Mouse (Mus musculus): ENCODE measurements around the gene Zfp429. TPM values are rescaled to one million over a fixed set of nuclear protein-coding genes. Genes with fewer than 3 reads are reported as not detected.
"Not testable (repeated sequence)": the region's sequence is repeated elsewhere in the genome, so short reads cannot be mapped to it uniquely, and the experiment has no call there.

The Zfp429 gene
- total RNA-seq, 1 experiment = 4.3 TPM

DNA sequence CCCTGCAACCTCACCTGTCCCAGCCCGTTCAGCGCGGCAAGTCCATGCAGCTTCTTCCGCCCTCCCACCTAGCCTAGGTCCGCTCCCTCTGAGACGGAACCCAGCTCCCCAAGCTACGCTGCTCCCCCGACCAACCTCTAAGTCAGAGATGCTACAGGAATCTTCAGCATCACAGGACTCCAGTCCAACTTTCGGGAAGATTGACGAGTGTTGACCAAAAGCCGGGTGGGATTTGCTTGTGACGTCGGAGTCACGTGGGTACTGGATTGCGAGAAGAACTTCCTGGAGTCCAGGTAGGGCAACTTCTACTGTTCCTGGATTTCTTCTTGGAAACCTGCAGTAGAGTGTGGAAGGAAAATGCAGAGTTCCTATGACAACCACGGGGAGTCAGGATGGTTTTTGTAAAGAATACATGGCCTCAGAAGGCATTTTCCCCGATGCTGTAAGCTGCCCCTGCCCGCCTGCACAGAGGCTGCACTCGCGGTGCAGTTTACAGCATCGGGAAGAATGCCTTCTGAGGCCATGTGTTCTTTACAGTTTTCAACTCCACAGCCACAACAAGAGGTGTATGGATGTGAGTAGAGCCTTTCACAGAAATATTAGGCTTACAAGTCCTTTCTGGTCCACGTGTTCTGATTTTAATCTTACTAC, 21.7 kb upstream of the Zfp429 start, which contains the start of gene Zfp459:
TSS of gene Zfp459 (minus strand) at position 212 of the 651 bp plus-strand sequence.
- Histone ChIP-seq H3K36me3 (ENCODE audit: control insufficient read depth, insufficient read depth, low read length, poor library complexity, severe bottlenecking) (no peaks in the 10 kb centered on the region), H3K27ac (ENCODE audit: insufficient read depth, low read depth, low read length, poor library complexity, severe bottlenecking) (peak within 1 kb of the TSS; percentile 88), H3K9me3 (ENCODE audit: control insufficient read depth, insufficient read depth, low read depth, low read length) (no peaks in the 10 kb centered on the region), H3K4me3 (ENCODE audit: insufficient read depth in 1 of 2, low read depth in 1 of 2, low read length in 2 of 2, poor library complexity in 1 of 2, severe bottlenecking in 1 of 2) (peak within 1 kb of the TSS; percentile 79 to 95), H3K9ac (ENCODE audit: insufficient read depth, low read depth, low read length, poor library complexity, severe bottlenecking) (peak within 1 kb of the TSS; percentile 94), H3K4me1 (ENCODE audit: control insufficient read depth in 2 of 2, insufficient read depth in 2 of 2, low read length in 2 of 2, poor library complexity in 1 of 2) (peaks cover 7 to 9% of the 10 kb centered on the region in 2 experiments)
- DNase-seq (ENCODE audit: low read depth, low spot score) = no peak
- no peak for TF ChIP-seq CHD2 (IDR thresholded peaks at IDR 0.05; ENCODE audit: low read depth, low read length)
- TF ChIP-seq MAFK (IDR thresholded peaks at IDR 0.05; ENCODE audit: insufficient read depth, low read depth, low read length) = no peak
- TF ChIP-seq HCFC1 (IDR thresholded peaks at IDR 0.05; ENCODE audit: borderline replicate concordance, insufficient read depth, low read length) = no peak
- TF ChIP-seq ZNF384 (IDR thresholded peaks at IDR 0.05; ENCODE audit: low read depth, low read length) = no peak
- TF ChIP-seq ZC3H11A (IDR thresholded peaks at IDR 0.05; ENCODE audit: borderline replicate concordance, low read depth, low read length) = no peak
- in situ Hi-C loops (cut with MboI; ENCODE audit: low sequenced_read_pairs in 2 of 2, unreplicated experiment in 2 of 2) = no loop called here

GRCm38 (mm10) chr13:67420558-67421206, 21.1 kb upstream of the Zfp429 start:
- no peaks in the 10 kb centered on the region for H3K9me3 ChIP-seq (ENCODE audit: control insufficient read depth, insufficient read depth, low read depth, low read length)
- peaks cover 3% of the 10 kb centered on the region; the same call in 1 of the 2 replicates for H3K36me3 ChIP-seq (ENCODE audit: control insufficient read depth, insufficient read depth, low read length, poor library complexity, severe bottlenecking)
- H3K27ac ChIP-seq (ENCODE audit: insufficient read depth, low read depth, low read length, poor library complexity, severe bottlenecking) = peak overlapping the region; percentile 88
- no peak for DNase-seq (ENCODE audit: low read depth, low spot score)
- H3K9ac ChIP-seq (ENCODE audit: insufficient read depth, low read depth, low read length, poor library complexity, severe bottlenecking) = peak overlapping the region; percentile 94
- in situ Hi-C loops (cut with MboI; ENCODE audit: low sequenced_read_pairs in 2 of 2, unreplicated experiment in 2 of 2) = no loop called here
- peaks cover 8 to 9% of the 10 kb centered on the region in 2 experiments for H3K4me1 ChIP-seq (ENCODE audit: control insufficient read depth in 2 of 2, insufficient read depth in 2 of 2, low read length in 2 of 2, poor library complexity in 1 of 2)
- peak overlapping the region; percentile 79 to 95 for H3K4me3 ChIP-seq (ENCODE audit: insufficient read depth in 1 of 2, low read depth in 1 of 2, low read length in 2 of 2, poor library complexity in 1 of 2, severe bottlenecking in 1 of 2)
- no peak for TF ChIP-seq ZC3H11A (IDR thresholded peaks at IDR 0.05; ENCODE audit: borderline replicate concordance, low read depth, low read length)

DNA sequence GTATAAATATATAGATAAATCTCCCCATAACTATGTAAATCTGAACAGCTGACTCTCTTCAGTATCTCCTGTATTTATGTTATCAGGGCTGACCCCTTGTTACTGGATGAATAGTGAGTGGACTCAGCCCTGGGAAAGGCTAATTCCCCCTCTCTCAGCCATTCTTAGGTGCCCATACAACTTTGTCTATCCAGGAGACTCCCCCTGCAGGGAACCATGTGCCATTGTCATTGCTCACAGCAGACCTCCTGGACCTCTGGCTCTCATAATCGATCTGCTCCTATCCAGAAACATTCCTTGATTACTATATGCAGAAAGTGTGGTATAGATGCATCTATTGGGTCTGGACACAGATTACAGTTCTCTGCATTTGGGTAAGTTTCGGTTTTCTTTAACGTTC, 17.2 kb upstream of the Zfp429 start:
- H3K4me3 ChIP-seq (ENCODE audit: insufficient read depth in 1 of 2, low read depth in 1 of 2, low read length in 2 of 2, poor library complexity in 1 of 2, severe bottlenecking in 1 of 2) = 0 out of 4 replicates have a peak overlapping the region, but pooled peaks of 1 of the 2 experiments have one; percentile 5
- no peak overlapping the region; the same call in 1 of the 2 replicates for H3K27ac ChIP-seq (ENCODE audit: insufficient read depth, low read depth, low read length, poor library complexity, severe bottlenecking)
- no peaks in the 10 kb centered on the region for H3K9me3 ChIP-seq (ENCODE audit: control insufficient read depth, insufficient read depth, low read depth, low read length)
- in situ Hi-C loops (cut with MboI; ENCODE audit: low sequenced_read_pairs in 2 of 2, unreplicated experiment in 2 of 2) = no loop called here
- peaks cover 10% of the 10 kb centered on the region for H3K36me3 ChIP-seq (ENCODE audit: control insufficient read depth, insufficient read depth, low read length, poor library complexity, severe bottlenecking)
- no peak for DNase-seq (ENCODE audit: low read depth, low spot score)
- no peak overlapping the region for H3K9ac ChIP-seq (ENCODE audit: insufficient read depth, low read depth, low read length, poor library complexity, severe bottlenecking)
- TF ChIP-seq CHD2 (IDR thresholded peaks at IDR 0.05; ENCODE audit: low read depth, low read length) (no peak), MAFK (IDR thresholded peaks at IDR 0.05; ENCODE audit: insufficient read depth, low read depth, low read length) (no peak), ZNF384 (IDR thresholded peaks at IDR 0.05; ENCODE audit: low read depth, low read length) (no peak), ZC3H11A (IDR thresholded peaks at IDR 0.05; ENCODE audit: borderline replicate concordance, low read depth, low read length) (no peak), HCFC1 (IDR thresholded peaks at IDR 0.05; ENCODE audit: borderline replicate concordance, insufficient read depth, low read length) (no peak)
- peaks cover 2 to 4% of the 10 kb centered on the region in 2 experiments; a peak in 3 of 4 replicates for H3K4me1 ChIP-seq (ENCODE audit: control insufficient read depth in 2 of 2, insufficient read depth in 2 of 2, low read length in 2 of 2, poor library complexity in 1 of 2)

GRCm38 (mm10) chr13:67415759-67416158, 16.1 kb upstream of the Zfp429 start:
- Histone ChIP-seq H3K4me1 (ENCODE audit: control insufficient read depth in 2 of 2, insufficient read depth in 2 of 2, low read length in 2 of 2, poor library complexity in 1 of 2) (peaks cover 2 to 4% of the 10 kb centered on the region in 2 experiments; a peak in 3 of 4 replicates), H3K4me3 (ENCODE audit: insufficient read depth in 1 of 2, low read depth in 1 of 2, low read length in 2 of 2, poor library complexity in 1 of 2, severe bottlenecking in 1 of 2) (peak overlapping the region; percentile 4 to 47; a peak in 3 of 4 replicates), H3K36me3 (ENCODE audit: control insufficient read depth, insufficient read depth, low read length, poor library complexity, severe bottlenecking) (peaks cover 14% of the 10 kb centered on the region), H3K9me3 (ENCODE audit: control insufficient read depth, insufficient read depth, low read depth, low read length) (no peaks in the 10 kb centered on the region), H3K27ac (ENCODE audit: insufficient read depth, low read depth, low read length, poor library complexity, severe bottlenecking) (peak overlapping the region; percentile 90), H3K9ac (ENCODE audit: insufficient read depth, low read depth, low read length, poor library complexity, severe bottlenecking) (peak overlapping the region; percentile 64; the same call in 1 of the 2 replicates)
- TF ChIP-seq CHD2 (IDR thresholded peaks at IDR 0.05; ENCODE audit: low read depth, low read length) (no peak), HCFC1 (IDR thresholded peaks at IDR 0.05; ENCODE audit: borderline replicate concordance, insufficient read depth, low read length) (no peak), MAFK (IDR thresholded peaks at IDR 0.05; ENCODE audit: insufficient read depth, low read depth, low read length) (no peak), ZNF384 (IDR thresholded peaks at IDR 0.05; ENCODE audit: low read depth, low read length) (no peak), ZC3H11A (IDR thresholded peaks at IDR 0.05; ENCODE audit: borderline replicate concordance, low read depth, low read length) (no peak)
- no peak for DNase-seq (ENCODE audit: low read depth, low spot score)
- in situ Hi-C loops (cut with MboI; ENCODE audit: low sequenced_read_pairs in 2 of 2, unreplicated experiment in 2 of 2) = no loop called here

GRCm38 (mm10) chr13:67413634-67414033, 14.0 kb upstream of the Zfp429 start:
- H3K4me3 ChIP-seq (ENCODE audit: insufficient read depth in 1 of 2, low read depth in 1 of 2, low read length in 2 of 2, poor library complexity in 1 of 2, severe bottlenecking in 1 of 2); H3K4me1 ChIP-seq (ENCODE audit: control insufficient read depth in 2 of 2, insufficient read depth in 2 of 2, low read length in 2 of 2, poor library complexity in 1 of 2); H3K27ac ChIP-seq (ENCODE audit: insufficient read depth, low read depth, low read length, poor library complexity, severe bottlenecking); DNase-seq (ENCODE audit: low read depth, low spot score); in situ Hi-C loops (cut with MboI; ENCODE audit: low sequenced_read_pairs in 2 of 2, unreplicated experiment in 2 of 2); H3K9ac ChIP-seq (ENCODE audit: insufficient read depth, low read depth, low read length, poor library complexity, severe bottlenecking); H3K9me3 ChIP-seq (ENCODE audit: control insufficient read depth, insufficient read depth, low read depth, low read length): not testable (repeated sequence)
- H3K36me3 ChIP-seq (ENCODE audit: control insufficient read depth, insufficient read depth, low read length, poor library complexity, severe bottlenecking) = peaks cover 14% of the 10 kb centered on the region

DNA sequence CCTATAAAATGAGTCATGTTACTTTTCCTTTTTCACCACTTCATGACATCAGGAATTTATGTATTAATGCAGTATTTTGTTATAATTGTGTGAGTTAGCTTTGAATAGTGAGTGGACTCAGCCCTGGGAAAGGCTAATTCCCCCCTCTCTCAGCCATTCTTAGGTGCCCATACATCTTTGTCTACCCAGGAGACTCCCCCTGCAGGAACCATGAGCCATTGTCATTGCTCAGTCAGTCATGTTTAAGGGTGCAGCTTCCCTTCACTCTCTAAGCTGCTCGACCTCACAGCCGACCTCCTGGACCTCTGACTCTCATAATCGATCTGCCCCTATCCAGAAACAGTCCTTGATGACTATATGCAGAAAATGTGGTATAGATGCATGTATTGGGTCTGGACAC, 23.4 kb downstream of the Zfp429 start:
- DNase-seq (ENCODE audit: low read depth, low spot score); H3K9ac ChIP-seq (ENCODE audit: insufficient read depth, low read depth, low read length, poor library complexity, severe bottlenecking); H3K9me3 ChIP-seq (ENCODE audit: control insufficient read depth, insufficient read depth, low read depth, low read length); H3K4me3 ChIP-seq (ENCODE audit: insufficient read depth in 1 of 2, low read depth in 1 of 2, low read length in 2 of 2, poor library complexity in 1 of 2, severe bottlenecking in 1 of 2); H3K36me3 ChIP-seq (ENCODE audit: control insufficient read depth, insufficient read depth, low read length, poor library complexity, severe bottlenecking); H3K27ac ChIP-seq (ENCODE audit: insufficient read depth, low read depth, low read length, poor library complexity, severe bottlenecking); H3K4me1 ChIP-seq (ENCODE audit: control insufficient read depth in 2 of 2, insufficient read depth in 2 of 2, low read length in 2 of 2, poor library complexity in 1 of 2): not testable (repeated sequence)
- in situ Hi-C loops (cut with MboI; ENCODE audit: low sequenced_read_pairs in 2 of 2, unreplicated experiment in 2 of 2) = loop anchor here (10.0 to 25.0 kb wide), 2 partner anchors 211 to 214 kb away; partner anchors contain the start of gene Rsl1 (in 1 of the 2)

All from ES-E14 (cell line).